Mouse (Mus musculus) mature B cell (primary cell): ENCODE measurements around the gene Syt9.

Experiments
- in situ Hi-C: fragments of 300-500 bp; cut with MboI; formaldehyde crosslinking; loops from 2 replicates; pipeline ENCODE4 v1.14.3; 2019

Gene Syt9

DNA sequence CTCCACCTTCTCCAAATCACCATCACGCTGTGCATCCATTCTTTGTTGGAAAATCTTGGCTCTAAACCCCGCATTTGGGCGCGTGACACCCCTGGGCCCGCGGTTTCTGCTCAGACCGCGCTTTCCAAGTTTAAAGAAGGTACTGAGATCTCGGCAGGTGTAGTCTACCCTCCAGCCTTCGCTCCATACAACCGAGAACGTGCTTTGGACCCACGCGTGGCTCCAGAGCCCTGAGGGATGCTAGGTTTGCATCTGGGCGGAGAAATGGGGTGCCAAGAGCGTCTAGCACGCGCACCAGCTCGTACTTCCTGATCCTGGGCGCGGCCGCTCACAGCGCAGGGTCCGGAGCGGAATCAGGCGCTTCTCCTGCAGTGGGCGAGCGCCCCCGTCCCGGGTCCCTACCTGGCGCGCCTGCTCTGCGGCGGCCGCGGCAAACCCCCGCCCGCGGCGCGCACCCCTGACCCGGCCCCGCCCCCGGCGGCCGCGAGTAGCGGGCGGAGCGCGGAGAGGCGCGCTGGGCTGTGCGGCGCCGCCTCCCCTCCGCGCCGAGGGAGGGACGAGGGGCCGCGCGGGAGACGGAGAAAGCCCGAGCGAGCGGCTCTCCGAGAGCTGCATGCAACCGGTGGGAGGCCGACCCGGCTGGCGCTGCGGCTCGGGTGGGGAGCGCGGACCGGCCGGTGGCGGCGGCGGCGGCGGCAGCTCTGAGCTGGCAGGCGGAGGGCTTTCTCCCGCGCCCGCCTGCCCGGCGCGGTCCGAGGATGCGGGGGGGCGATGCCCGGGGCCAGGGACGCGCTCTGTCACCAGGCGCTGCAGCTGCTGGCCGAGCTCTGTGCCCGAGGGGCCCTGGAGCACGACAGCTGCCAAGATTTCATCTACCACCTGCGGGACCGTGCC is at the start of gene Syt9:
TSS of gene Syt9 (plus strand) at position 497 of the 894 bp plus-strand sequence.
- in situ Hi-C loops, result no loop called here

DNA sequence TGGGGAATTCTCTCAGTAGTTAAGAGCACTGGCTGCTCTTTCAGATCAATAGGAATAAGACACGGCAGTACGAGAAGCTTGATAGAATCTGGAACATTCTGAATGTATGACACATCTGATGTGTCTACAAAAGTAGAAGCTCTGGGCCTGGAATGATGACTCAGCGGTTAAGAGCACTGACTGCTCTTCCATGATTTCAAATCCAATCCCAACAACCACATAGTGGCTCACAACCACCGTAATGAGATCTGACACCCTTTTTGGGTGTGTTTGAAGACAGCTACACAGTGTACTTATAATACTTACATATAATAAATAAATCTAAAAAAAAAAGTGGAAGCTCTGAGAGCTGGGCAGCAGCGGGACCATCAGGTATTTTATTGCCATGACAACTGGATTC is 31.5 kb upstream of the Syt9 start:
- in situ Hi-C loops, result no loop called here

DNA sequence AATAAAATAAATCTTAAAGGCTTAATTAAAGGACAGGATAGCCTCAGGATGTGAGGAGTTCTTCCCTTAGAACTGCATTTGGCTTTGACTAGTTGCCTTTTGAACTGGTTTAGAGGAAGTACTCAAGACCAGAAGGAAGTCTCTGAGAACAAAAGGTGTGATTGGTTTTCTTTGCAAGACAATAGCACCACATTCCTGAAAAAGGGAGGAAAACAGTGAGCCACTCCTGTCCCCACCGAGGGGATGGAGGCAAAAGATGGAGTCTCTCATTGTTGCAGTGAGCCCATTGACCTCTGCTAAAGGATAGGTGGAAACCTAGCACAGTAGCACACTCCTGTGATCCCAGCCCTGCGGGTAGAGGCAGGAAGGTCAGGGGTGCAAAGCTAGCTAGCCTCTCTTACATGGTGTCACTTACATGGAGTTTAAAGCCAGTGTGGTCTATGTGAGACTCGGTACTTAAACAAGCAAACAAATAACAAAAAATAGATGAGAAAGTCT is 30.9 kb upstream of the Syt9 start:
- in situ Hi-C loops, result no loop called here

DNA sequence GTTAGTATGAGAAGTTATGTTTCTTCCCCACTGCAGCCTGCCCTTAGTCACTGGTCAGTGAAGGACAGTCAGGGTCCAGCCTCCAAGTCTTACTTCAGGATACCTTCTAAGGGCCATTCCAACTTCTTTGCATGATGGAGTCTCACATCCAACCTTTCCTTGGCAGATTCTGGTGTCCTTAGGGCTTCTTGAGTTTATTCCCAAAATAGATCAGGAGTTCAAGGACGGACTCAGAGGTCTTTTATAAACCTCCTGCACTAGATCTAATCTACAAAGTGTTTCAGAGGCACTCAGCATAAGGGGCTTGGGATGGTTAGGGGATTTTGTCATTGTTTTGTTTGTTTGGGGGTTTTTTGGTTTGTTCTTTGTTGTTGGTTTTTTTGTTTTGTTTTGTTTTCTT is 30.3 kb upstream of the Syt9 start:
- in situ Hi-C loops, result no loop called here

DNA sequence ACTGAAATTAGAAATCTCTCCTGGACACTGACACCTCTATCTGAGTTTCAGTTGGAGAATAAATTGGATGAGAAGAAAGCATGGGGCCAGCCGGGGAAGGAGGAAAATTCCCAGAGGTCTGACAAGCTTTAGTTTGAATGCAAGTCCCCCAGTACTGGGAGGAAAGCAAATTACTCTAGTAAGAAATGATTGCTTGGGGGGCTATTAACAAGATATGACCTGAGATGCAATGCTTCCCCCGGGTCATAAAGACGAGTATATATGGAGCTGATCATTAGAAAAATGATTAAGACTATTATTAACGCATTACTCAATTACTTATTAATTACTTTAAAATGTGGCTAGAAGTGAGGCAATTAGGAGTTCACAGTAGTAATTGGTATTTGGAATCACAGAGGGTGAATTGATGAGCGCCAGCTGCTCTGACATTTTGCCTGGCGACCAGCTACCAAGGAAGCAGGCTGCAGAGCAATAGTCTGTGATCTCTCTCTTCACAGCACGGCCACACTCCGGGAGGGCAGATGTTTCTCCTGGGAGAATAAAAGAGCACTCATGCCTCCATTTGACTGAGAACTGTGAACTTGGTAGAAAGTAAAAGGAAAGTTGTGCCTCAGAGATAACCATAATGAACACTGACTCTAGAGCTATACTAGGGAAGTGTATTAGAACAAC is 28.9 kb upstream of the Syt9 start:
- in situ Hi-C loops, result no loop called here

DNA sequence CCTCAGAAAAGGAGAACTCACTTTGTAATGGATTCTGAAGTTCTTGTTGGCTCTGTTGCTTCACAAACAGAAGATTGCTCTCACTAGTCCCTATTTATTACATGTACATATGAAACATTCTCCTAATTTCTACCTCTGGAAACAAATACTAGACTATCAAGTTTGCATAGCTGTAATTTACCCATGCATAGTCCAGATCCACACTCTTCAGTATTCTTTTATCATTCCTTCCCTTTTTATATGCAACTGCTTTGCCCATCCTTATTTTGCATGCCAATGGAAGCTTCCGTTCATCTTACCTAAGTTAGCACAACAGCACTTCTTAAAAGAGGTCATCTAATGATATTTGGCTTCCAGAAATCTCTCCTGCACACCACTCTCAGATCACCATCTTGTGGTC is 21.3 kb upstream of the Syt9 start:
- in situ Hi-C loops, result no loop called here

DNA sequence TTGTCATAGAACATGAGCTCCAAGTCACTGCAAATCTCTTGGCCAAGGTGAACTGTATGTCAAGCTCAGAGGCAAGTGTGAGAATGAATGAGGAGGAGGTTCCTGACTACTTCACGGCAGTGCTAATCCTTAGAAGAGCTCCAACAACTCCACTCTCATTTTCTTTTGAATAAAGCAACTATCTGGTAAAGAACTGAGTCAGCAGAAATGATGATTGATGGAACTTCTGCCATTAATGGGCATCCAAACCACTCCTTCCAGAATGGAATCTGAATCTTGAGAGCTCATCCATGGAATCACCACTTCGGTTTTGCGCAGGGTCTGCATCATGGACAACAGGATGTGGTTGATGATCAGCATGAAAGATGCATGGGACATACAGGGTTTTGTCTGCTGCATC is 8.4 kb upstream of the Syt9 start:
- in situ Hi-C loops, result no loop called here

DNA sequence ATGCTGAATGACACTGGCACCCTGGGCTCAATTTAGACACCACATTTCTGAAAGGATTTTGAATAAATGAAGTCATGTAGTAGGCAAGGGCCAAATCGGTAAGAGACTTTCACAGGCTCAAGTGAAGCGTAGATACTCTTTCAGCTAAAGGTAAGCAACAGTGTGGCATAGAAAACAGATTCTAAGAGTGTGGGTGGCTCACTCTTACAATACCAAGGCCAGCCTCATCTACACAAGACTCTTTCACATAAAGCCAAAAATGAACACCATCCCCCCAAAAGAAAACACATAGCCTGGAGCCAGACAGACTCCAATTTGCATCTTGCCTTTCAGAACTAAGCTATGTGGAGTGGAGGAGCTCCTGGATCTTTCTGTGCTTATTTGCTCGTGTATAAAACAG is 7.9 kb upstream of the Syt9 start:
- in situ Hi-C loops, result no loop called here

DNA sequence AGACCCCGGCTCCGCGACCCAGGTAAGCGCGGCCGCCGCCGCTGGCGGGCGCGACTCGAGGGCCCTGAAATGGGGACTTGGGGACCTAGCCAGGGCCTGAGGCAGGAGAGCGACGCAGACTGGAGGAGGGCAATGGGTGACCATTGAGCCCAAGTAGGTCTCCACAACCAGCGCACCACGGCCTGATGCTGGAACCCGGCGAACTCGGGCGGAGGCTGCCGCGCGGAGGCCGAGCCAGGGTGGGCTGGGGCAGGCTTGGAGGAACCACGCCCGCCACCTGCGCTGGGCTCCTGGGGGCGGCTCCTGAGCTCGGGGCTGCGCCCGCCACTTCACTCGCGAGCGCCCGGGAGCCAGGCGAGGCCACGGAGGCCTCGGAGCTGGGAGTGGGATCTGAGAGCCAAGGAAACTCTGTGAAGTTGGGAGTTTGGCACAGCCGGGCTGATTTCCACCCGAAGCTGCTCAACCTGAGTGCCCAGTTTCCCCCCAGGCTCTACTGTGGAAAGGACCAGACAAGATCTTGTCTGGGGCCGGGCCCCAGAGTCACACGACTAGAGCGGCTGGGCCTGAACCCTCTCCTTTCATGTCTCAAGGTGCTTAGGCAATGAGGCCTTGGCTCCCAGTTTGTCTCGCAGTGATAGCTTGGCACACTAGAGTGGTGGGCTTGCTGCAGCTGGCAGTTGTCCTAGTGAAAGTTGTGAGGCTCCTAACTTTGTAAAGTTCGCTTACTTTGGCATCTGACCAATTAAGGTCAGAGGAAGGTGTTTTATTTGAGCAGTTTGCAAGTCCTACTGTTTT is 795 bp downstream of the Syt9 start:
- in situ Hi-C loops, result no loop called here

DNA sequence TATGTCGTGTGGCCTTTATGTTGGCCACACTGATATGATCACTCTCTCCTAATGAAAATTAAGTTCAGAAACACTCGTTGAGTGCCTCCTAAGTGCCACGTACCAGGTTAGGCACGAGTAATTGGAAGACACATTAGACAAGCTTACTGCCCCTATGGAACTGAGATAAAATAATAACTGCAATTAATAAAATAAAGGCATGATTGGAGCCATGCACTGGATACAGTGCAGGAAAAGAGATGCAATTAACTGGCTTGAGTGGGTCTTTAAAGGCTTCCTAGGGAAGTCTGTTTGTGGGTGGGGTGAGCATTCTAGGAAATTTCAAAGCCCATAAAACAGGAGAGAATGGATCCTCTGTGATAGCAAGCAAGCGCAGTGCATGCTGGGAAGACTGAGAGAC is 10.0 kb downstream of the Syt9 start:
- in situ Hi-C loops, result no loop called here

DNA sequence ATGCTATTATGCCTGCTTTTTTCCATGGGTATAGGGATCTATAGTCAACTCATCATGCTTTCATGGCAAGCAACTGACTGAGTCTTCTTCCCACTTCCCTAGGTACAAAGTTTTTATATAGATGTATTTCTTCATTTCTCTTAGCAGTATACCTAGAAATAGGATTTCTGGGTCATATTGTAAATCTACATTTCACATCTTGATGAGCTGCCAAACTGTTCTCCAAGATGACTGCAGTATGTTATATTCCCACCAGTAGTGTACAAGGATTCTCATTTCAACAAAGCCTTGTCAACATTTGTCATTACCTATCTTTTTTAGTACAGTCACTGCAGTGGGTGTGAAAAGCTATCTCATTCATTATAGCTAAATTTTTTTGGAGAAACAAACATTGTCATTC is 19.1 kb downstream of the Syt9 start:
- in situ Hi-C loops, result no loop called here

DNA sequence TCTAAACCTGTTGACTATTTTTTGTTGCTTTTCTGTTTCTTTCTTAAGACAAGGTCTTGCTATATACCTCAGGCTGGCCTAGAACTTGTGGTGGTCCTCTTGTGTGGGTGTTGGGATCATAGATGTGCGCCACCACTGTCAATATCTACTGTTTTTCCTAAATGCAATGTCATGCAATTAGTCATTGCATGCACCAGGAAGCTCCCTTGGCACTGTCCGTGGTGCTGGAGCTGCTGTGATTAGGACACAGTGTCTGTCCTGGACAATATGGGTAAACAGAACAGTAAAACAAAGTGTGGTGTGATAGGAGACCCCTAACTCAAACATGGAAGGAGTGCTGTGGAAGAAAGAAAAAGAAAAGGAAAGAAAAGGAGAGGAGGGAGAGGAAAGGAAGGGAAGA is 22.2 kb downstream of the Syt9 start:
- in situ Hi-C loops, result no loop called here

DNA sequence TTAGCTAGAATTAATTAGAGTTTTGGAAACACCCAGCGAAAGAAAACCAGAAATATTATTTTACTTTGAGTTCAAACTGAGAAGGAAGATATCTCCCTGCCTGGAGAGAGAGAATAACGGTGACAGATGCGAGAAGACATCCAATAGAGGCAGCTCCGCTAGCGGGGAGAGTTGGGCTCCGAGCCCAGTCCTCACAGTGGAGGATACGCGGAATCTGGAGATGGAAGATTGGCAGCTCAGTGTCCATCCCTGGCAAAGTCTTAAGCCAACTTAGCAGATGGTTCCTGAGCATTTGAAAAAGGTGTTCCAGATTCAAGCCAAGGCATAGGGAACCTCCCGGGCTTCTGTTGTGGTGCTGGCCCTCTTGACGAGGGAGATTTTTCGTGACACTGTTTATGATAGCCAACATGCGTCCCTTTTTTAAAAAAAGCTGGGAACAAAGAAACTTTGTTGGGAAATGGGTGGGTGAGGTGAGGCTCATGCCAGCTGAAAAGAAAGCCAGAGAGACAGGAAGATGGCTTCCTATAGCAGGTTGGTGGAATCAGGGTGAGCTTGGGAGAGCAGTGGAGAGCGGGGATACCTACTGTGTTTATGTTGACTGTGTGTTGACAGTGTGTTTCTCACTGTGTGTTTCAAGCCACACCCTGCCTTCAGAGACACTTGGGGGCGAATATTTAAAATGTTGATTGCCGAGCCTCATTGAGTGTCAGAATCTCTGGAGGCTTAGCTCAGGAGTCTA is 29.7 kb downstream of the Syt9 start:
- in situ Hi-C loops, result no loop called here

DNA sequence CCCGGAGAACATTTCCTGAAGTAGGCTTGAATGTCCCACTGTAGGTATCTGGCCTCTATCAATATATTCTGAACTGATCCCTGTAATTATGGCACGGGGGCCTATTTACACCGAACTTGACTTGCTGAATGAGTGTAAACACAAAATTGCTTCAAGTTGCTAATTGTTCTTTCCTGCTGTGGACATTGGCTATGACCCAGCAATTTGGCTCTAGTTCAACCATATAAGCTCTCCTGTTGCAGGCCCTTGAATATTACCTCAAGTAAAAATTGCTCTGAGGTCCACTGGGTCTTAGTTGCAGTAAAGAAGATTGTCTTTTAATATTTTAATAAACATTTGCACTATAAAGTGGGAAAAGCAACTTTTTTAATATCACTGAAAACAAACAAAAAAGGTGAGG is 32.7 kb downstream of the Syt9 start:
- in situ Hi-C loops, result no loop called here

DNA sequence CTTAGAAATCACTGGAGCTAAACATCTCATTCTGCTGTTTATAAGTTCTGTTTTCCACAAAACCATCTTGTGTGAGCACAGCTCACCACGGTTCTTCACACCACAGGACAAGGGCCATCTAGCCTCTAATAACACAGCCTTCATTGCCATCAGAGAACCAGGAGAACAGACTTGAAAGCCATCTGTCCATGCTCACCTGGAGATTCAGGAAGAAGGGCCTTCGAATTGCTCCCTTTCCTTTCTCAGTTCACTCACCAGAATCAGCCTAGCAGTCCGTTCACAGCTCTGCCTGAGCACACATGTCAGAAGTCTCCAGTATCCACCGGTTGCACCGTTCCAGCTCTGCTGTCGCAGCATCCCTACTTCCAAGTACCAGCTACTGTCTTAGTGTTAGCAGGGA is 44.4 kb downstream of the Syt9 start:
- in situ Hi-C loops, result no loop called here

DNA sequence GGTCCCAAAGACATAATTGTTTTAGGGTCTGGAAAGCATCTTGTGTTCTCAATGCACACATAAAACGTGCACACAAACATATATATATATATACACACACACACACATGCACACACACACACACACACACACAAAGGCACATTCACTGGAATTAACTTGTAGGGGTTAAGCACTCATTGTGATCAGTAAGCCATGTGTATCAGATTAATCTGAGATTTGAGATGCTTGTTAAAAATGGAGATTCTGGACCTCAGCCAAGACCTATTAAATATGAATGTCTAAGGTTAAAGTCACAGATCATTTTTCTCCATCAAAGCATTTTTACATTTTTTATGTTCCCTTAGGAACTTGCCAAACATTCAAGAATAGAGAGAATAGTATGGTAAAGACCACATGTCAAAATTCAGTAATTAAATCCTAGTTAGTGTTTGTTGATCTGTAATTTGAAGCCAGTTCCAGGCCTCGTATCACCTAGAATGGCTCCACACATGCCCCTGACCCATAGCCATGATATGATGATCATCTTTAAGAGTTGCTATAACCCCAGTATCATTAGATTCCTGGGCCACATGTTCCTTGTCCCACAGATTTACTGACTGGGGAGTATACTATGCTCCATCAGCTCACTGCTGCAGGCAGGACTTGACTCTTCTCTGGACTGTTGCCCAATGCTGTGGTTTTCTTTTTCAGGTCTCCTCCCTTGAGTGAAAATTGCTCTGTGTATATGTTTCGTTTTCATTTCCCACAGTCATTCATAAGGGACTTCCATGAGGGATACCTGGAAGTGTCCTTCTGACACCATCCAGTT is 46.7 kb downstream of the Syt9 start:
- in situ Hi-C loops, result no loop called here

DNA sequence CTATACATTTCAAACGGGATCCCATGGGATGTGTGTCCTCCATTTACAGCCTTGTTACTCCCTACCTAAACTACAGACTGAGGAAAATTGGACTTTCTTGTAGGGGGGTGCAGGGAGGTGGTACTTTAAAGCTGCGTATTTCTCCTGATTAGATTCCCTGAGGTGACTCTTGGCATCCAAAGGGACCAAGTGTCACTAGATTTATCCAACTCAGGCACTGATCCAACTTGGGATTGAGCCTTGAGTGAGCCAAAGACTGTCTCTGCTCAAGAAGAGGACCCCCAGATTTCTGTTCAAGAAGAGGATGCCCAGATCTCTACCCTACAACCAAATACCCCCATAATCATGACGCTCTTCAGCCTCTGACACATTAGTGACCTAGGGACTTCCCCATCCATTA is 66.9 kb downstream of the Syt9 start:
- in situ Hi-C loops, result no loop called here

DNA sequence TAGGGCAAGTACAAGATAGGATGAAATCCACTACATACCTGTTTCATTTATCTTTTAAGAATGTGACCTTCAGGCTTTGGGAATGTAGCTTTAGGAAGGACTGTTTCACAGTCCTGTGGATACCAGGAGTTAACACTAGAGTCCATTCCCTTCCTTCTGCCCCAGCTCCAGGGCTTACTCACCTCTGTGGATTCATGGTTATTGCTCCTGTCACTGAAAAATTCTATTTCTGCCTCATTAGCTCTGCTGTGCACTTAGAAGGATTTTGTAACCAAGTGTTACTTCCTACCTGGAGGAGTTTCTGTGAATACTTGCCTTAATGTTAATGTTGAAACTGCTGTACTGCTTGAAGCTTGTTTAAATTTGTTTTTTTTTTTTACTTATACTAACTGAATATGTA is 74.1 kb downstream of the Syt9 start:
- in situ Hi-C loops, result no loop called here

DNA sequence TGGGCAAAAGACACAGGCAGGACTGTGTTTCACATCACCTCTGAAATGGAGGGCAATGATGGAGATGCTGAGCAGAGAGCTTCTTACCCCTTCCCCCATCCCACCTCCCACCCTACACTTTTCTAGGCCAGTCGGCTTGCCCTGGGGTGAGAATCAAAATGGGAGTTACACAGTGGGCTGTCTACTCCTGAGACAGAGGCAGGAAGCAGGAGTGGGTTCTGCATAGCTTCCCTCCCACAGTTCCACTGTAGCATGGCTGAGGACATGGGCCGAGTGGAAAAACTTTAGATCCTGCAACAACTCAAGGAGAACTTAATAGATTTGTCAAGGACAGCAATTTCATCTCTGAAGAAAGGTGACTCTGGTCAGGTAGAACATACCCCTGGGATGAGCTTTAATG is 84.1 kb downstream of the Syt9 start:
- in situ Hi-C loops, result no loop called here

DNA sequence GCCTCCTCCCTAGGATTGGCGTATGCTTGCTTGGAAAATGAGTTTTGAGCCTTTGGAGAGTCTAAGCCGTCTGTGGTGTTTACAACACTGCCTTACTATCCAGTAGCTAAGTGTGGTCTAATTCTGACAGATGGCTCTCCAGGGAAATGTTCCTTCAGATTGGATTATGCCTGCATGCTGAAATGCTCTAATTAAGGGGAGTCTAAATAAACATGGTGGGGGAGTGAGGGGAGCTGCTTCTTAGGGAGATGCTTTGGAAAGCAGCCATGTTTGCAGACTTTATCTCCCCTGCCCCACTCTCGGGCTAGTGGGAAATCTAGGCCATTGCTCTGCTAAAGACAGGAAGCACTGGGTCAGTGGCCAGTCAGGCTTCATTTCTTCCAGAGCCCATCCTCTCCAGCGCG is 84.6 kb downstream of the Syt9 start:
- in situ Hi-C loops, result no loop called here

DNA sequence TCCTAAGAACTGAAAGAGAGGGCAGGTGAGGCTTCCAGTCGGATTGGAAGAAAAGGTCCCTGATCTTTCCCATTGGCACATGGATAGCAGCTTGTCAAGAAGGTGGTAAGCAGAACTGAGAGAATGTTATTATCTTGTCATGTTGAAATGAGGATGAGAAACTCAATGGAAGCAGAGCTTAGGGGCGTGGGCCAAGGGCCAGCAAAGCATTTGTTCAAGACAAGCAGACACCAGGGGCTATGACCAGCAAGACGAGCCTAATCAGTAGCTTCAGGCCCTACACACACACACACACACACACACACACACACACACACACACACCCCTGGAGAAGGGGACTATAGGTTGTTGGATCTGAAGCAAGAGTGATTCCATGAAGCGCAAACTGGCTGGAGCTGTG is 90.6 kb downstream of the Syt9 start:
- in situ Hi-C loops, result no loop called here
